Mouse (Mus musculus): ENCODE results near the gene AI837181.

GRCm38 (mm10) chr19:5465037-5465436 lies 40.1 kb downstream of the AI837181 start:
- no peak for TF ChIP-seq CTCF (IDR thresholded peaks at IDR 0.05)
- no peak for TF ChIP-seq EP300 (IDR thresholded peaks at IDR 0.05)

Data from lung, postnatal 0 days (tissue).